Mouse (Mus musculus) left cerebral cortex, postnatal 14 days (tissue): ENCODE measurements around the gene Fzd7. TPM values are rescaled to one million over a fixed set of nuclear protein-coding genes. Genes with fewer than 3 reads are reported as not detected.
A peak's percentile ranks its signal among the peaks of the same experiment; 100 is the strongest.

Experiments
- DNase-seq, 2 experiments: peaks; one replicate each; pipeline ENCODE4 v3.0.0; 2021 to 2022; ENCODE audit warnings: low spot score in 2 of 2, mixed read lengths in 1 of 2
- intact Hi-C: fragments of 180-260 bp; cut with DNase I; formaldehyde crosslinking; loops from one replicate; pipeline ENCODE4 v1.15.1; 2025
- total RNA-seq, 2 experiments: library from RNA; stranded (reverse); gene quantifications; 2 replicates each; pipeline ENCODE4 v1.2.3; 2021

The Fzd7 gene
- total RNA-seq, 2 experiments from 2014 or later = 5.6 to 6.0 TPM

DNA sequence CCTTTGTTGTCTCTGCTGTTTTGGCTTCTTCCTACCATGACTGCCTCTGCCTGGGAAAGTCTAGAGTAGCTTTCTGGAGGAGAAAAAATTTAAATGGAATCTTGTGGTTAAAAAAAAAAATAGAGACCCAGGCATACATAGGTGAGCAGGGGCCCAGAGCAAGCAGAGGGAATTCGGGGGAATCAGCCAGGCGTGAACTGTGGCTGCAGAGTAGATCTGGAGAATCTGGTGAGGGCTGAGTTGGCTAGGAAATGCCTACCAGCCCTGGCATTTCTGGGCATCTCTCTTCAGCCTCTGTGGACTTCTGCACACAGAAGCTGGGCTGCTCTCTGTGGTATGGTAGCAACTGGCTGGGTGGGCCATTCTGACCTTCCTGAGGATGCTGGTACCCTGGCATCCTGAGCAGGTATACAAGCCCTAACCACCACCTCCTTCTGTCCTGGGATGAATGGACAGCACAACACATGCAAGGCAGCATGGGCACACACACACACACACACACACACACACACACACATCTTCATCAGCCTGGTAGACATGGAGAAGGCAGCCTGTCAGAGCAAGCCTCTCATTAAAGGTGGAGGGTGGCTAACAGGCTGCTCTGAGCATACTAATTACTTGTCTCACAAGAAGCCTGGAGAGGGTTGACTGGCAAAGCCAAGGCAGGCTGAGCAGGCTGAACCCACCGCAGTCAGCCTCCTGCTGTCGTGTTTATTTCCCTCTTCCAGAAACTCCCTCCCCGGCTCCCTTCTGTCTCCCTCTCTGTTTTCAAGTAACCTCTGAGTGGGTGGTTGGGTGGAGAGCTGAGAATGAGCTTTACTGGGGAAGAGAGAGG is 53.0 kb downstream of the Fzd7 start:
- DNase-seq = peak; percentile 64 to 74
- intact Hi-C loops = no loop called here

Other genes with a start within 250 kb of the Fzd7 start
- 10 to 100 TPM; 33.3 to 37.2 TPM for gene Als2, start 245.2 kb upstream of the Fzd7 start, total RNA-seq
- gene Cdk15, start 225.5 kb upstream of the Fzd7 start, total RNA-seq = under 1 TPM; 0.44 to 0.83 TPM
- gene Gm973, start 33.8 kb downstream of the Fzd7 start, total RNA-seq = 1 to 10 TPM; 5.8 to 9.0 TPM
- gene Sumo1, start 188.4 kb downstream of the Fzd7 start, total RNA-seq = 100 to 1,000 TPM; 103 to 110 TPM
- 10 to 100 TPM; 49.7 to 51.6 TPM for gene Nop58, start 202.5 kb downstream of the Fzd7 start, total RNA-seq